Mouse (Mus musculus) thymus, adult 2 months (tissue): ENCODE results near the gene Plekhn1. TPM values are rescaled to one million over a fixed set of nuclear protein-coding genes. Genes with fewer than 3 reads are reported as not detected.
A peak's percentile ranks its signal among the peaks of the same experiment; 100 is the strongest.

Source experiments
- DNase-seq: peaks from one replicate; pipeline ENCODE4 v3.0.0; 2021
- H3K27ac ChIP-seq: fragments of 200-500 bp; 2 replicates; pipeline ENCODE4 v1.5.1; 2012; ENCODE audit warnings: low read length, control low read depth; ENCODE audit not compliant: control insufficient read depth, insufficient read depth
- H3K27me3 ChIP-seq: fragments of 200-500 bp; 2 replicates; pipeline ENCODE4 v1.6.1; 2012; ENCODE audit warnings: mild to moderate bottlenecking, low read length, moderate library complexity, mixed read lengths; ENCODE audit not compliant: control insufficient read depth, insufficient read depth
- H3K36me3 ChIP-seq: fragments of 200-500 bp; 2 replicates; pipeline ENCODE4 v1.6.1; 2012; ENCODE audit warnings: mild to moderate bottlenecking, low read length, moderate library complexity; ENCODE audit not compliant: control insufficient read depth, insufficient read depth
- H3K4me1 ChIP-seq: fragments of 200-500 bp; replicated peaks from 2 replicates; pipeline ENCODE4 v1.6.1; 2012; ENCODE audit warnings: low read length; ENCODE audit not compliant: control insufficient read depth, insufficient read depth
- H3K4me3 ChIP-seq: fragments of 200-500 bp; 2 replicates; pipeline ENCODE4 v1.5.1; 2012; ENCODE audit warnings: mild to moderate bottlenecking, low read length, control low read depth, moderate library complexity; ENCODE audit not compliant: control insufficient read depth, insufficient read depth
- CTCF ChIP-seq: fragments of 200-500 bp; IDR thresholded peaks from 2 replicates; pipeline ENCODE4 v1.5.1; 2012; ENCODE audit warnings: mild to moderate bottlenecking, control low read depth, low read length, moderate library complexity, borderline replicate concordance; ENCODE audit not compliant: control insufficient read depth, poor library complexity, insufficient read depth; ENCODE audit errors: extremely low read depth
- POLR2A ChIP-seq: fragments of 200-500 bp; IDR thresholded peaks from 2 replicates; pipeline ENCODE4 v1.6.1; 2012; ENCODE audit warnings: mild to moderate bottlenecking, low read length, control low read depth, moderate library complexity; ENCODE audit not compliant: control insufficient read depth, poor library complexity, insufficient read depth; ENCODE audit errors: extremely low read depth
- WGBS: fragments of 180-500 bp; shearing (Covaris S2); methylation state at CpG from one replicate; pipeline ENCODE4 v1.1.7; 2018; 5-methylcytosine and 5-hydroxymethylcytosine counted together
- polyA plus RNA-seq: library from polyadenylated mRNA; depleted of rRNA; stranded (reverse); fragments of >200 nt; gene quantifications from 2 replicates; pipeline ENCODE4 v1.2.3, GENCODE M21; 2012

Gene Plekhn1
- polyA plus RNA-seq, 1 experiment: 145 TPM

DNA sequence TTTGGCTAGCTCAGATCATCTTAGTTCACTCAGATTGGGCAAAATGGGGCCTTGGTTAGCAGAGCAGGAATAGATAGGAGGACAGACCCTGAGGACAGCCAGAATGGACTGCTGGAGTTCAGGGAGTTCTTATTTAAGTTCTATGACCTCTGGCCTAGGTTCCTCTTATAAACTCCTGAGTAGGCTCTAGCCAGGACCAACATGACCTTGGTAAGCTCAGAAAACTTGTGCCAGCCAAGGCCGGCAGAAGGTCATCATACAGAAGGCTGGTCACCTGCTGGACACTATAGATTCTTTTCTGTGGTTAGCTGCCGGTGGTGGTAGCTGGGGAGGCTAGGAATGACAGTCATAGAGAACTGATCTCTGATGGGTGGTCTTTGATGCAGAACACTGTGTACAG lies 18.5 kb downstream of the Plekhn1 start:
- 88% methylated on average over 2 of the region's 2 CpGs for WGBS
- no peak for TF ChIP-seq CTCF
- TF ChIP-seq POLR2A: no peak
- Histone ChIP-seq H3K27me3 (no peaks in the 10 kb centered on the region), H3K36me3 (no peaks in the 10 kb centered on the region), H3K4me3 (no peak overlapping the region), H3K4me1 (no peaks in the 10 kb centered on the region), H3K27ac (no peak overlapping the region)
- no peak for DNase-seq

DNA sequence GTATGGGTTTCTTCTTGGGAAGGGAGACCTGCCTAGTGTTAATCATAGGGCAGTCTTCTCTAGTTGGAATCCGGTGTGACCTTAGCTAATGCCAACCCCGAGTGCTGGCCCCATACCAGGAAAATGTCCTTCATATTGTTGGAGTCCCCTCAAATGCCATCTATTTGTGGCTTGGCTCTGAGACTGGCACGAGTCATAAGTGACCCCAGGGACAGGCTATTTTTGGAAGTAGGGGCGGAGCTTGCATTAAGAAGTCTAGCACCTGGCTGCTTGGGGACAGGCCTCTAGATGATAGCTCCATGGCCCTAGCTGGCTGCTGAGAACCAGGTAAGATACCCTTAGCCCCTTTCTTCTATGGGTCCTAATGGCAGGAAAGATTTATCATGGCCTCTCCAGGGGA lies 19.0 kb downstream of the Plekhn1 start, which contains the start of gene Perm1:
Gene Perm1 (plus strand): TSS at position 220 of the 400 bp plus-strand sequence.
- Histone ChIP-seq H3K36me3 (no peaks in the 10 kb centered on the region), H3K27me3 (no peaks in the 10 kb centered on the region), H3K27ac (no peak within 1 kb of the TSS), H3K4me3 (no peak within 1 kb of the TSS), H3K4me1 (no peaks in the 10 kb centered on the region)
- 77% methylated on average over 4 of the region's 4 CpGs for WGBS
- no peak for TF ChIP-seq CTCF
- no peak for TF ChIP-seq POLR2A
- DNase-seq: no peak

DNA sequence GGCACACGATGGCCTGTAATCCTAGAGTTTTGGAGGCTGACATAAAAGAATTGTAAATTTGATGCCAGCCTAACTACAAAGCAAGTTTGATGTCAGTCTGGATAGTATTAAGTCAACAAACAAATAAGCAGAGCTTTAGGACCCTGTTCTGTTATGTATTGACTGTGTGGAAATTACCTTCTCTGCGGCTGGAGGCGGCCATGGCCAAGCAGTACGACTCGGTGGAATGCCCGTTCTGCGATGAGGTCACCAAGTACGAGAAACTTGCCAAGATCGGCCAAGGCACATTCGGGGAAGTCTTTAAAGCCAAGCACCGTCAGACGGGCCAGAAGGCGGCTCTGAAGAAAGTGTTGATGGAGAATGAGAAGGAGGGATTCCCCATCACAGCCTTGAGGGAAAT lies 21.5 kb downstream of the Plekhn1 start:
- DNase-seq: no peak
- H3K27ac ChIP-seq: no peak overlapping the region
- no peaks in the 10 kb centered on the region for H3K36me3 ChIP-seq
- H3K4me3 ChIP-seq: no peak overlapping the region
- no peaks in the 10 kb centered on the region for H3K4me1 ChIP-seq
- 97% methylated on average over 13 of the region's 13 CpGs for WGBS
- TF ChIP-seq POLR2A: no peak
- TF ChIP-seq CTCF: no peak
- H3K27me3 ChIP-seq: no peaks in the 10 kb centered on the region

- no peak for DNase-seq
- WGBS: 77% methylated on average over 13 of the region's 13 CpGs
- no peak overlapping the region for H3K27ac ChIP-seq
These were observed 24.6 kb downstream of the Plekhn1 start for GRCm38 (mm10) chr4:156209963-156210635.

DNA sequence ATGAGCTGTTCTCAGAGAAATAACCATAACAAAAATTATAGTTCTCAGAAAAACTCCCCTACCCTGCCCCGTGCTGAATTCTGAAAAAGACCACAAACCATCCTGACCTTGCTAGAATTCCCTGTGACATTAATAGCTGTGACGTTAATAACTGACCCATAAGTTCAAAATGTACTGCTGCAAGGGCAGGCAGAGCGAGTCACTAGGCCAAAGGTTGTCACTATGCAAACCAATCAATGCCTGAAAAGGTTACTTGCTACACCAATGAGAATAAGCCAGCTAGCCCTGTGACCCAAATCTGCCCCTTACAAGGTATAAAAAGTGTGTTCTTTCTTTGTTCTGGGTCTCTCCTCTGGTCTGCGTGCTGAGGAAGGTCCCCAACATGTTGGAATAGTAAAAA lies 25.8 kb downstream of the Plekhn1 start:
- DNase-seq: no peak
- peaks cover 8% of the 10 kb centered on the region for H3K4me1 ChIP-seq
- 96% methylated on average over 4 of the region's 4 CpGs for WGBS

More at GRCm38 (mm10) chr4:156209963-156210635, 24.6 kb downstream of the Plekhn1 start:
- Histone ChIP-seq H3K4me1 (no peaks in the 10 kb centered on the region), H3K27me3 (no peaks in the 10 kb centered on the region), H3K36me3 (no peaks in the 10 kb centered on the region), H3K4me3 (no peak overlapping the region)
- no peak for TF ChIP-seq POLR2A
- no peak for TF ChIP-seq CTCF

GRCm38 (mm10) chr4:156203413-156204131 lies 31.1 kb downstream of the Plekhn1 start:
- H3K4me3 ChIP-seq: peak overlapping the region; percentile 60
- H3K27me3 ChIP-seq: no peaks in the 10 kb centered on the region
- no peaks in the 10 kb centered on the region for H3K36me3 ChIP-seq
- WGBS: under 1% methylated on average over 49 of the region's 49 CpGs
- peak; percentile 35 for DNase-seq
- peaks cover 26% of the 10 kb centered on the region for H3K4me1 ChIP-seq
- no peak for TF ChIP-seq CTCF
- TF ChIP-seq POLR2A: 0 out of 2 replicates have a peak, but pooled peaks have one; percentile 4
- H3K27ac ChIP-seq: peak overlapping the region; percentile 7; the same call in 1 of the 2 replicates

More for the DNA sequence above, 25.8 kb downstream of the Plekhn1 start:
- no peak overlapping the region for H3K4me3 ChIP-seq
- no peaks in the 10 kb centered on the region for H3K27me3 ChIP-seq
- no peak for TF ChIP-seq POLR2A
- no peak for TF ChIP-seq CTCF
- no peak overlapping the region for H3K27ac ChIP-seq
- H3K36me3 ChIP-seq: no peaks in the 10 kb centered on the region

DNA sequence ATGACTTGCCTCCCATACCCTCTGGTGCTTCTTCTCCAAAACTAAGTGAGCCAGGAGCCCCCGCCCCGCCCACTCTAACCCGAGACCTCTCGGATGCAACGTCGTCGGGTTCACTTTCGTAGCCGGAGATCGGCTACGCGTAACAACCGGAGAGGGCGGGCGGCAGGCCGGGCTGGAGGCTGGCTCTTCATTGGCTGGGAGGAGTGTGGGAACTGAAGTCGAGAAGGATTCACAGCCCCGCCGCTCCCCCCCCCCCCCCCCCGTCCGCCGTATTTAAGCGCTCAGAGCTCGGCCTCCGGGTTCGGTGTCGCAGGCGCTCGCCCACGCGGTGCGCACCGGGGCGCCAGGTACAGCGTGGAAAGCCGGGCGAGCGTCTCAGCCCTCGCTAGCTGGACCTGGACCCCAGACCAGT lies 31.6 kb downstream of the Plekhn1 start, which contains the start of gene AW011738:
Gene AW011738 (plus strand): TSS at position 304 of the 412 bp plus-strand sequence.
- WGBS: under 1% methylated on average over 39 of the region's 39 CpGs
- no peaks in the 10 kb centered on the region for H3K36me3 ChIP-seq
- DNase-seq: peak; percentile 75
- H3K4me3 ChIP-seq: peak within 1 kb of the TSS; percentile 60
- H3K27ac ChIP-seq: peak within 1 kb of the TSS; percentile 53
- H3K4me1 ChIP-seq: peaks cover 27% of the 10 kb centered on the region
- no peaks in the 10 kb centered on the region for H3K27me3 ChIP-seq
- TF ChIP-seq POLR2A (0 out of 2 replicates have a peak, but pooled peaks have one; percentile 57), CTCF (no peak)
